In genomic region chr2:115943044-115943443, GRCm38 (mm10) we compare ENCODE assay signal across 24 mouse cellular contexts.
DNase-seq lines count a peak whose midpoint lies in the region; ATAC-seq and TF ChIP-seq lines count a peak whose summit lies in the region.
"Had no signal": no experiment of that assay in that cellular context is flagged by ENCODE, and none has a peak within 500 bp of the region (broad histone marks: within the 10 kb centered on the region; RNA-seq: fewer than 3 reads in every experiment).

No protein-coding gene starts in this region.

- no peak overlapping the region for H3K9ac ChIP-seq in forebrain, embryonic 15.5 days (replicated peaks)
- no peak overlapping the region for H3K9ac ChIP-seq in forebrain, embryonic 16.5 days (replicated peaks; ENCODE audit: low read depth, low read length)
- no peak overlapping the region for H3K9ac ChIP-seq in kidney, embryonic 14.5 days (ENCODE audit: low read depth, low read length)
- no peak overlapping the region for H3K9ac ChIP-seq in kidney, postnatal 0 days (ENCODE audit: low read depth, low read length)
- H3K9ac ChIP-seq: embryonic facial prominence, embryonic 12.5 days; forebrain, embryonic 13.5 days; forebrain, postnatal 0 days had no signal

- no peak overlapping the region for H3K4me2 ChIP-seq in forebrain, embryonic 15.5 days (replicated peaks)
- no peak overlapping the region for H3K4me2 ChIP-seq in forebrain, embryonic 16.5 days (ENCODE audit: low read length)
- no peak overlapping the region for H3K4me2 ChIP-seq in kidney, embryonic 14.5 days (replicated peaks; ENCODE audit: low read depth, low read length)
- no peak overlapping the region for H3K4me2 ChIP-seq in kidney, postnatal 0 days (ENCODE audit: low read length)
- H3K4me2 ChIP-seq: embryonic facial prominence, embryonic 12.5 days; forebrain, embryonic 13.5 days had no signal

- H3K4me1 ChIP-seq in forebrain, embryonic 15.5 days = peaks cover 43% of the 10 kb centered on the region
- H3K4me1 ChIP-seq in forebrain, embryonic 16.5 days (replicated peaks; ENCODE audit: control insufficient read depth, insufficient read depth, low read length) = peaks cover 18% of the 10 kb centered on the region
- H3K4me1 ChIP-seq in kidney, embryonic 14.5 days (ENCODE audit: control insufficient read depth, insufficient read depth, low read length) = peaks cover 3% of the 10 kb centered on the region; the same call in 1 of the 2 replicates
- no peaks in the 10 kb centered on the region for H3K4me1 ChIP-seq in kidney, postnatal 0 days (replicated peaks; ENCODE audit: insufficient read depth, low read length)

- no peaks in the 10 kb centered on the region for H3K9me3 ChIP-seq in forebrain, embryonic 15.5 days
- no peaks in the 10 kb centered on the region for H3K9me3 ChIP-seq in forebrain, embryonic 16.5 days (ENCODE audit: control insufficient read depth, low read length)
- H3K9me3 ChIP-seq in kidney, embryonic 14.5 days (ENCODE audit: control insufficient read depth, low read length) = no peaks in the 10 kb centered on the region
- H3K9me3 ChIP-seq in kidney, postnatal 0 days (replicated peaks; ENCODE audit: low read length) = no peaks in the 10 kb centered on the region
- H3K9me3 ChIP-seq: embryonic facial prominence, embryonic 10.5 days; embryonic facial prominence, embryonic 12.5 days; forebrain, embryonic 13.5 days had no signal

- no peak for ATAC-seq in forebrain, embryonic 15.5 days (replicated peaks)
- no peak for ATAC-seq in forebrain, embryonic 16.5 days
- peak; percentile 54; the same call in 1 of the 2 replicates for ATAC-seq in kidney, embryonic 14.5 days (ENCODE audit: low FRiP score, low TSS enrichment)
- peak; percentile 54; the same call in 1 of the 2 replicates for ATAC-seq in kidney, postnatal 0 days (replicated peaks; ENCODE audit: low FRiP score, low read depth)
- ATAC-seq: activated CD4-positive, CD25-positive, alpha-beta regulatory T cell, adult 4 months; CD4-positive, CD25-positive, alpha-beta regulatory T cell, adult 4 months; forebrain, embryonic 13.5 days; forebrain, postnatal 0 days; Patski had no signal

- no peaks in the 10 kb centered on the region; the same call in 1 of the 2 replicates for H3K36me3 ChIP-seq in forebrain, embryonic 15.5 days
- H3K36me3 ChIP-seq in forebrain, embryonic 16.5 days (ENCODE audit: control insufficient read depth, insufficient read depth) = no peaks in the 10 kb centered on the region
- peaks cover 17% of the 10 kb centered on the region; the same call in 1 of the 2 replicates for H3K36me3 ChIP-seq in kidney, embryonic 14.5 days (ENCODE audit: control insufficient read depth, insufficient read depth, low read length)
- H3K36me3 ChIP-seq in kidney, postnatal 0 days (ENCODE audit: insufficient read depth, low read length) = 0 out of 2 replicates have a peak, but pooled peaks cover 5% of the 10 kb centered on the region
- H3K36me3 ChIP-seq: G1E had no signal

- H3K27me3 ChIP-seq in forebrain, embryonic 15.5 days = no peaks in the 10 kb centered on the region
- no peaks in the 10 kb centered on the region for H3K27me3 ChIP-seq in forebrain, embryonic 16.5 days (replicated peaks; ENCODE audit: control insufficient read depth, insufficient read depth, low read length)
- no peaks in the 10 kb centered on the region for H3K27me3 ChIP-seq in kidney, embryonic 14.5 days (ENCODE audit: control insufficient read depth, insufficient read depth, low read length)
- H3K27me3 ChIP-seq in kidney, postnatal 0 days (ENCODE audit: insufficient read depth, low read length) = no peaks in the 10 kb centered on the region
- H3K27me3 ChIP-seq: CH12.LX; embryonic facial prominence, embryonic 12.5 days; forebrain, embryonic 13.5 days; Patski had no signal

- no peak for TF ChIP-seq CTCF in kidney, postnatal 0 days (IDR thresholded peaks at IDR 0.05; ENCODE audit: low read depth)

- no peak overlapping the region for H3K4me3 ChIP-seq in forebrain, embryonic 15.5 days
- no peak overlapping the region for H3K4me3 ChIP-seq in forebrain, embryonic 16.5 days (replicated peaks; ENCODE audit: low read length)
- H3K4me3 ChIP-seq in kidney, embryonic 14.5 days (ENCODE audit: low read length) = no peak overlapping the region
- H3K4me3 ChIP-seq in kidney, postnatal 0 days (replicated peaks; ENCODE audit: low read depth, low read length) = no peak overlapping the region
- H3K4me3 ChIP-seq: embryonic facial prominence, embryonic 10.5 days; embryonic facial prominence, embryonic 12.5 days; forebrain, embryonic 13.5 days had no signal

- 0 out of 2 replicates have a peak overlapping the region, but pooled peaks have one; percentile 23 for H3K27ac ChIP-seq in forebrain, embryonic 15.5 days (replicated peaks)
- no peak overlapping the region for H3K27ac ChIP-seq in forebrain, embryonic 16.5 days (ENCODE audit: low read length)
- H3K27ac ChIP-seq in kidney, embryonic 14.5 days (ENCODE audit: low read depth, low read length) = no peak overlapping the region
- no peak overlapping the region for H3K27ac ChIP-seq in kidney, postnatal 0 days
- H3K27ac ChIP-seq: embryonic facial prominence, embryonic 10.5 days; embryonic facial prominence, embryonic 12.5 days; forebrain, embryonic 13.5 days had no signal

- no peak for DNase-seq in kidney, postnatal 36 days
- peak; percentile 61 for DNase-seq in kidney, postnatal 0 days (ENCODE audit: low spot score)
- no peak for DNase-seq in kidney, postnatal 14 days
- DNase-seq: adrenal gland, adult 8-10 months; adrenal gland, postnatal 14 days; adrenal gland, postnatal 36 days; B cell, adult 2 months; cerebellum, adult 11-12 months; cerebellum, adult 2 months; cerebellum, adult 9-10 months; cerebellum, postnatal 10 days; cerebellum, postnatal 25 days; forebrain, postnatal 0 days had no signal

- 62% methylated on average over 8 of the region's 8 CpGs for WGBS in forebrain, embryonic 15.5 days
- WGBS in forebrain, embryonic 16.5 days = 66% methylated on average over 8 of the region's 8 CpGs
- WGBS in kidney, embryonic 14.5 days = 28% methylated on average over 8 of the region's 8 CpGs
- WGBS in kidney, postnatal 0 days = 23% methylated on average over 8 of the region's 8 CpGs

Comparison
In these comparisons a context has a peak if more than half of its experiments do, and no peak if none do; other contexts are left out.
1. ATAC-seq: peak in kidney, embryonic 14.5 days (single experiment) and kidney, postnatal 0 days (single experiment); none in forebrain, embryonic 15.5 days (single experiment) and forebrain, embryonic 16.5 days (single experiment).